Mouse (Mus musculus) kidney, adult 2 months (tissue): ENCODE measurements around the gene Prkg2.

Experiments
- CTCF ChIP-seq: fragments of 200-500 bp; conservative IDR thresholded peaks from 2 replicates; pipeline ENCODE4 v1.5.1; 2011; ENCODE audit warnings: low read depth, mild to moderate bottlenecking, control low read depth, low read length, moderate library complexity, mixed read lengths; ENCODE audit not compliant: insufficient read depth, insufficient read length
- POLR2A ChIP-seq: fragments of 200-500 bp; IDR thresholded peaks from one replicate; pipeline ENCODE4 v1.6.1; 2011; ENCODE audit warnings: low read depth, low read length, control low read depth

DNA sequence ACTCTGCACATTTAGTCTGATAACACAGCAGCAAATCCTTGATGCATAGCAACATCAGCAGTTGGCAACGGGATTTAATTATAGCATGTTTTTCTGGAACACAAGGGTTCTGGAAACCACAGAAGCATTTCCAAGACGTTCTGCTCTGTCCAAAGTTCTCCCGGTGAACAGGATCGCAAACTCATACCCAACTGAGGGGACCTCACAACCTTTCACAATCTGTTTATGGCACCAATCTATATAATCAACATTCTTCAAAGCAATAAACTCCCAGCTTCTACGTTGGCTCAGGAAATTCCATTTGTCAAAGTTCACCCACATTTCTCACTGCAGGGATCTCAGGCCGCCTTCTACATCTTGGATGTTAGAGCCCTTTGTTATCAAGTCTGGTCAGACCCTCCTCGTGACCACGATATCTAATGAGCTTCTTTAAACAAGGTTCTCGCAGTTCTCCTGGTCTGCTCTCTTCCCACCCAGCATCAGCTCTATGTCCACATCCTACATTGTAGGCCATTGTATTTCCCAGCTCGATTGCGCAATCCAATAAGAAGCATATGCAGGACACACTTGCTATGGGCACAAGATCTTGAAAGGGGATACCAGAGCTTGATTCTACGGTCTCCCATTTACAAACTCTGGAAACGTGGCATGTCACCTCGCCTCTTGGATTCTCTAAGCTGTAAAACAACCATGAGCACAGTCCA lies 26.6 kb downstream of the Prkg2 start:
- TF ChIP-seq POLR2A (no peak), CTCF (no peak)
